Mouse (Mus musculus): Measurements from ENCODE around the gene Olfr741. TPM values are rescaled to one million over a fixed set of nuclear protein-coding genes. Genes with fewer than 3 reads are reported as not detected.

Gene Olfr741
- not detected in 2 replicates for polyA plus RNA-seq (2015; fragmentation: Nextera tagmentation; extraction: Ambion mirVana)

GRCm38 (mm10) chr14:50472438-50472837 lies at the start of gene Olfr741:
Olfr741 (plus strand) TSS chr14:50472738.

GRCm38 (mm10) chr14:50445245-50445644 lies 27.3 kb upstream of the Olfr741 start, which contains the start of gene Olfr740:
Olfr740 (plus strand) TSS chr14:50445545.

GRCm38 (mm10) chr14:50503300-50503699 lies 30.8 kb downstream of the Olfr741 start, which contains the start of gene Olfr742:
Olfr742 (plus strand) TSS chr14:50503600.

GRCm38 (mm10) chr14:50521539-50521938 lies 49.0 kb downstream of the Olfr741 start, which contains the start of gene Olfr743:
Olfr743 (plus strand) TSS chr14:50521839.

Other genes with a start within 250 kb of the Olfr741 start
- not detected in 2 replicates for gene Olfr731, start 230.9 kb upstream of the Olfr741 start, polyA plus RNA-seq (2015; fragmentation: Nextera tagmentation; extraction: Ambion mirVana)
- gene Olfr732, start 188.5 kb upstream of the Olfr741 start, polyA plus RNA-seq (2015; fragmentation: Nextera tagmentation; extraction: Ambion mirVana): not detected in 2 replicates
- not detected in 2 replicates for gene Olfr733, start 171.2 kb upstream of the Olfr741 start, polyA plus RNA-seq (2015; fragmentation: Nextera tagmentation; extraction: Ambion mirVana)
- not detected in 2 replicates for gene Olfr734, start 146.0 kb upstream of the Olfr741 start, polyA plus RNA-seq (2015; fragmentation: Nextera tagmentation; extraction: Ambion mirVana)
- gene Olfr735, start 123.9 kb upstream of the Olfr741 start, polyA plus RNA-seq (2015; fragmentation: Nextera tagmentation; extraction: Ambion mirVana): not detected in 2 replicates
- gene Tlr11, start 114.8 kb upstream of the Olfr741 start, polyA plus RNA-seq (2015; fragmentation: Nextera tagmentation; extraction: Ambion mirVana): not detected in 2 replicates
- not detected in 2 replicates for gene Olfr736, start 91.6 kb upstream of the Olfr741 start, polyA plus RNA-seq (2015; fragmentation: Nextera tagmentation; extraction: Ambion mirVana)
- not detected in 2 replicates for gene Olfr738, start 65.2 kb upstream of the Olfr741 start, polyA plus RNA-seq (2015; fragmentation: Nextera tagmentation; extraction: Ambion mirVana)
- not detected in 2 replicates for gene Olfr739, start 54.1 kb upstream of the Olfr741 start, polyA plus RNA-seq (2015; fragmentation: Nextera tagmentation; extraction: Ambion mirVana)
- gene Olfr740, start 27.2 kb upstream of the Olfr741 start, polyA plus RNA-seq (2015; fragmentation: Nextera tagmentation; extraction: Ambion mirVana): not detected in 2 replicates
- gene Olfr742, start 30.9 kb downstream of the Olfr741 start, polyA plus RNA-seq (2015; fragmentation: Nextera tagmentation; extraction: Ambion mirVana): not detected in 2 replicates
- gene Olfr743, start 49.1 kb downstream of the Olfr741 start, polyA plus RNA-seq (2015; fragmentation: Nextera tagmentation; extraction: Ambion mirVana): not detected in 2 replicates
- not detected in 2 replicates for gene Olfr744, start 142.1 kb downstream of the Olfr741 start, polyA plus RNA-seq (2015; fragmentation: Nextera tagmentation; extraction: Ambion mirVana)
- gene Olfr745, start 166.7 kb downstream of the Olfr741 start, polyA plus RNA-seq (2015; fragmentation: Nextera tagmentation; extraction: Ambion mirVana): not detected in 2 replicates
- gene Olfr746, start 174.3 kb downstream of the Olfr741 start, polyA plus RNA-seq (2015; fragmentation: Nextera tagmentation; extraction: Ambion mirVana): not detected in 2 replicates
- gene Olfr747, start 220.5 kb downstream of the Olfr741 start, polyA plus RNA-seq (2015; fragmentation: Nextera tagmentation; extraction: Ambion mirVana): not detected in 2 replicates
- not detected in 2 replicates for gene Olfr748, start 234.6 kb downstream of the Olfr741 start, polyA plus RNA-seq (2015; fragmentation: Nextera tagmentation; extraction: Ambion mirVana)